Mouse (Mus musculus): ENCODE data around the gene Aff1. TPM values are rescaled to one million over a fixed set of nuclear protein-coding genes. Genes with fewer than 3 reads are reported as not detected.

The Aff1 gene
- total and polyA plus RNA-seq, 3 experiments: 16.6 to 152 (median 51.3) TPM

DNA sequence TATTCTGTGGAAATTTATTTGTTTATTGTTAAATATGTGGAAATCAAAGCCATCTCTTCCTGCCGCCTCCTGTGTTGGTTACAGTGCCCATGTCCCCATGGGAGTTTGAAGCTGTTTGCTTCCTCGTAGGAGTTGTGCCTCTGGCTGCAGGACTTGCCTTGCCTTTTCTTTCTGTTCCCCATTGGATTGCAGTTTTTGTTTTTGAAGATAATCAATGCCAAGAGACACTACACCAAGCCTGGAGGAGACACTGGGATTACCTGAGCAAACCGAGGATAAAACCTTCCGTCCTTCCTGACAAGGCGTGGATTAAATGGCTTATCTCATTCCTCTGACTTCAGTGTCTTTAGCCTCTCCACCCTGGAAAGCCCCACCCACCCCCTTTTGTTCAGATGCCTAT, 107.8 kb downstream of the Aff1 start:
- TF ChIP-seq CTCF (IDR thresholded peaks at IDR 0.05; ENCODE audit: low read depth, low read length) (no peak), GATA1 (IDR thresholded peaks at IDR 0.05; ENCODE audit: borderline replicate concordance, low read length) (no peak), POLR2AphosphoS5 (IDR thresholded peaks at IDR 0.05; ENCODE audit: insufficient replicate concordance, low read depth, low read length) (no peak), GATA2 (IDR thresholded peaks at IDR 0.05; ENCODE audit: borderline replicate concordance, low read depth, low read length) (no peak)
- DNase-seq (ENCODE audit: low spot score) (no peak), ATAC-seq (ENCODE audit: extremely low read depth, insufficient number of reproducible peaks, low FRiP score, poor library complexity, severe bottlenecking) (no peak)
- Histone ChIP-seq H3K36me3 (replicated peaks) (peaks cover 68% of the 10 kb centered on the region), H3K27me3 (ENCODE audit: insufficient read depth, low read length) (no peaks in the 10 kb centered on the region), H3K4me3 (ENCODE audit: low read depth, low read length) (no peak overlapping the region), H3K4me1 (ENCODE audit: insufficient read depth, low read depth, low read length) (peaks cover 9% of the 10 kb centered on the region; the same call in 1 of the 2 replicates), H3K9me3 (replicated peaks) (no peaks in the 10 kb centered on the region)

DNA sequence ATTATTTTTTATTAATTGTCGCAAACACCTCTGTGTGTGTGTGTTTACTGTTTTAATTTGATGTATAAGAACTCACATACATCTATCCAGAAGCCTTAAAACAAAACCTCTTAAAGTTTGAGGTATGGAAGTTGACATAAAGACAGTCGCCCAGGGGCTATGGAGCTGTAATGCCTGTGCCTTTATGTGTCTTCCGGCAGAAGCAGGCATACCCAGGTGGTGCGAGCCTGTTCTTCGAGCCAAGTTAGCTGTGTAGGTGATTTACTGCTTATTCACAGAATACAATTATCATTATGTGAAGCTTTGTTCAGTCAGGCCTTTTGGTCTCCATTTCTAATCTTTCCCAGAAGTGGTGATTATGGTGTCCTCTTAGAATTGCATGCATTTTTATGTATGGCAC, 111.2 kb downstream of the Aff1 start:
- TF ChIP-seq GATA2 (IDR thresholded peaks at IDR 0.05; ENCODE audit: borderline replicate concordance, low read depth, low read length) (no peak), GATA1 (IDR thresholded peaks at IDR 0.05; ENCODE audit: borderline replicate concordance, low read length) (no peak), TAL1 (conservative IDR thresholded peaks at IDR 0.05; ENCODE audit: low read depth, low read length) (no peak), CTCF (IDR thresholded peaks at IDR 0.05; ENCODE audit: low read depth, low read length) (no peak), POLR2AphosphoS5 (IDR thresholded peaks at IDR 0.05; ENCODE audit: insufficient replicate concordance, low read depth, low read length) (no peak)
- no peaks in the 10 kb centered on the region for H3K27me3 ChIP-seq (ENCODE audit: insufficient read depth, low read length)
- H3K4me3 ChIP-seq (ENCODE audit: low read depth, low read length): no peak overlapping the region
- no peak for ATAC-seq (ENCODE audit: extremely low read depth, insufficient number of reproducible peaks, low FRiP score, poor library complexity, severe bottlenecking)
- no peaks in the 10 kb centered on the region for H3K9me3 ChIP-seq (replicated peaks)
- H3K4me1 ChIP-seq (ENCODE audit: insufficient read depth, low read depth, low read length): peaks cover 15% of the 10 kb centered on the region
- peaks cover 66% of the 10 kb centered on the region for H3K36me3 ChIP-seq (replicated peaks)
- no peak for DNase-seq (ENCODE audit: low spot score)

DNA sequence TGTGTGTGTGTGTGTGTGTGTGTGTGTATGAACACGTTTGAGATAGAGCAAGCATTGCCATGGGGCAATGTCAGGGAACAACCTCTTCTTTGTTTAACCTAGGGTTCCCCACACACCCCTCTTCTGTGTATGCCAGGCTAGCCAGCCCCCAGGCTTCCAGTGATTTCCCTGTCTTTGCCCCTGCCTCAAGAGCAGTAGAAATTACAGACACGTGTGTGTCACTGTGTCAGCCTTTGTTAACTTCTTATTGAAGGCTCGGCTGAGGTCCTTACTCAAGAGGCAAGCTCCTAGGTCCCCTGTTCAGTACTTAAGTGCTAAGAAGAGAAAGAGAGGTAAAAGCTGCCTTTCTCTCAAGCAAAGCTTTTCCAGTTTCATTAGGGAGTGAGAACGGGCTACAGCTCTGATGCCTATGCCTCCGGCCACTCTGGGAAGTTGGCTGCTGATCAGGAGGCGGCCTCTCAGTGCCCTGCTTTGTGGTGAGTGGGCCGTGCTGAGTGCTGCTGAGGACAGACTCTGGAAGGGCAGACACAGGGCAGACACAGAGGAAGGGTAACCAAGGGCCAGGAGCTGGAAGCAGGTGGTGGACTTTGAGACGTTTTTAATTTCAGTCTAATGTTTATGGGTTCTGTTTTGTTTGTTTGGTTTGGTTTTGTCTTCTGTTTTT, 111.9 kb downstream of the Aff1 start:
- Histone ChIP-seq H3K36me3 (replicated peaks) (peaks cover 68% of the 10 kb centered on the region), H3K9me3 (replicated peaks) (no peaks in the 10 kb centered on the region), H3K4me1 (ENCODE audit: insufficient read depth, low read depth, low read length) (peaks cover 15% of the 10 kb centered on the region), H3K4me3 (ENCODE audit: low read depth, low read length) (no peak overlapping the region), H3K27me3 (ENCODE audit: insufficient read depth, low read length) (no peaks in the 10 kb centered on the region)
- DNase-seq (ENCODE audit: low spot score) (no peak), ATAC-seq (ENCODE audit: extremely low read depth, insufficient number of reproducible peaks, low FRiP score, poor library complexity, severe bottlenecking) (no peak)
- no peak for TF ChIP-seq POLR2AphosphoS5 (IDR thresholded peaks at IDR 0.05; ENCODE audit: insufficient replicate concordance, low read depth, low read length)
- TF ChIP-seq GATA1 (IDR thresholded peaks at IDR 0.05; ENCODE audit: borderline replicate concordance, low read length): no peak

DNA sequence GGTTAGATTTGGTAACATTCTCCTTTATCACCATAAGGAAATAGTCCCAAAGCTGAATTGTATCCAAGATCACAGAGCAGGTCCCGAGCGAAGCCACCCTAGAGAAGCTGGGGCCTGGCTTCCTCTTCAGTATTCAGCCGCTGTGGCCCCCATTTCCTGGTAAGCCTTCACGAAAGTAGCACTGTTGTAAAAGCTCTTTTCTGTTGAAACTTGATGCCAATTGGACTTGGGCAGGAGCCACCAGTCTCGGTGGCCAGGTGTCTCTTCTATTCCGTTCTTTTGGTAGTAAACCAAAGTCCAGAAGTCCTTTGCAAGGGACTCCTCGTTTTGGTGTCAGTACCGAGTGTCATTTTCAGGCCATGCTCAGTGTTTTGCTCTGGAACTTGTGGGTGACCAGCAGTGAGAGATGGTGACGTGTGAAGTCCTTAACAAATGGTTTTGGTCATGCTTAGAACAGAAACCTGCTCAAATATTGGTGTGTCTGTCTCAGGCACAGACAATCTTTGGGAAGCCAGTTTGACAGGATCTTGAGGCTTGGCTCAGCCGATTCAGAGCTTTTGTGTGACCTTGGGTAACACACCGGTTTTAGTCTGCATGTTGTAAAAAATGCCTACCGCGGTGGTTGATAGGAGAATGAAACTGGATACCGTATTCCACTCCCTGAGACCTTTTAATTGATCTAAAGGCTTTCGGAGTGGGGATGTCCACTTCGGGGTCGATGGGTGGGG, 114.8 kb downstream of the Aff1 start:
- ATAC-seq (ENCODE audit: extremely low read depth, insufficient number of reproducible peaks, low FRiP score, poor library complexity, severe bottlenecking) (no peak), DNase-seq (ENCODE audit: low spot score) (no peak)
- H3K36me3 ChIP-seq (replicated peaks): peaks cover 66% of the 10 kb centered on the region

DNA sequence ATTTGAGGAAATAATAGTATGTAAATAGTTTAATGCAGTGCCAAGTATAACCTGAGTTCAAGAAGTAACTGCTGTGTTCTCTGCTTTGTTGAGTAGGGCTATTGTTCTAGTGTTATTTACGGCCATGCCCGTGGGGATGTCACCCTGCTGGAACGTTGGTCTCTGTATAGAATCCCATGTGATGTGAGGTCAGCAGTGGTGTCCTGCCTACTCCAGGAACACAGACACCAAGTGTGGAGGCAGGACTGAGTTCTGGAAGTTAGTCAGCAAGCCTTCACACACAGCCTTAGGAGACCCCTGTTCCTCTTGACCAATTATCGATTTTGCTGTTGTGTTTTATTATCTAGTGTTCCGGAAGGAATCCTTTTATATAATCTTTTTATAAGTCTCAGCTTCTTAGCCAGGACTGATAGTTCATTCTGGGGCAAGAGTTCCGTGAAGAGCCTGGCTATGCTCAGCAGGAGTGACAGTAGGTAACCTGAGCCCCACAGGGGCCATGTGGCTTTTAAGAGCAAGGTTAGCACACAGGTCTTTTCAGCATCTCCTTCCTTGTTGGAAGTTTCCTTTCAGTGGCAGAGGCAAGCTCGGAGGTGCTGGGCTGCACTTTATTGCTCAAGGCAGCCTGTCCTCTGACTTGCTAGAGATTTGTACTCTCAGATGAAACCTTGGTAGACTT, 115.6 kb downstream of the Aff1 start:
- ATAC-seq (ENCODE audit: extremely low read depth, insufficient number of reproducible peaks, low FRiP score, poor library complexity, severe bottlenecking): no peak
- peaks cover 66% of the 10 kb centered on the region for H3K36me3 ChIP-seq (replicated peaks)

More for the DNA sequence above, 114.8 kb downstream of the Aff1 start:
- H3K4me3 ChIP-seq (ENCODE audit: low read depth, low read length): no peak overlapping the region
- no peaks in the 10 kb centered on the region for H3K27me3 ChIP-seq (ENCODE audit: insufficient read depth, low read length)
- no peaks in the 10 kb centered on the region for H3K9me3 ChIP-seq (replicated peaks)
- TF ChIP-seq GATA1 (IDR thresholded peaks at IDR 0.05; ENCODE audit: borderline replicate concordance, low read length) (no peak), TAL1 (conservative IDR thresholded peaks at IDR 0.05; ENCODE audit: low read depth, low read length) (no peak), POLR2AphosphoS5 (IDR thresholded peaks at IDR 0.05; ENCODE audit: insufficient replicate concordance, low read depth, low read length) (no peak), GATA2 (IDR thresholded peaks at IDR 0.05; ENCODE audit: borderline replicate concordance, low read depth, low read length) (no peak), CTCF (IDR thresholded peaks at IDR 0.05; ENCODE audit: low read depth, low read length) (no peak)
- H3K4me1 ChIP-seq (ENCODE audit: insufficient read depth, low read depth, low read length): peaks cover 15% of the 10 kb centered on the region

DNA sequence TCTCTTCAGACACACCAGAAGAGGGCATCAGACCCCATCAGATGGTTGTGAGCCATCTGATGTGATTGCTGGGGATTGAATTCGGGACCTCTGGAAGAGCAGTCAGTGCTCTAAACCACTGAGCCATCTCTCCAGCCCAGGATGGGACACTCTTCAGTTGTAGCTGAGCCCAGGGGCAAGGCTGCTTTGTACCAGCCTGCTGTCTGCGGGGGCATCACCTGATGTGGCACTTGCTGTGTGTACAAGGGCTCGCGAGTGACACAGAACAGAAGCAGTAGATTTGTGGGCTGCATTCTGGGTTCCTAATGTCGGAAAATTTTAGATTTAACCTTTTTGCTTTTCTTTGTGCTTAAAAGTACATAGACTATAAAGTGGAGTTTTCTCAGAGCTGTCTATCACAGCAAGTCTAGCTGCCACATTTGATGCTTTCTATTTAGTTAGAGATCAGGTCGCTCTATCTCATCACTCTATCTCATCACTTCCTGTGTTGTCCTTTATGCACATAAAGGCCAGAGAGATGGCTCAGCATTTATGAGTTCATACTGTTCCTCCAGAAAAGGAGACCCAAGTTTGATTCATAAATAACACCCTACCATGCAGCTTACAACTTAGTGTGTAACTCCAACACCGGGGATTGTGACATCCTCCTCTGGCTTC, 117.6 kb downstream of the Aff1 start:
- H3K4me1 ChIP-seq (ENCODE audit: insufficient read depth, low read depth, low read length): peaks cover 31% of the 10 kb centered on the region
- no peaks in the 10 kb centered on the region for H3K27me3 ChIP-seq (ENCODE audit: insufficient read depth, low read length)
- H3K9me3 ChIP-seq (replicated peaks): no peaks in the 10 kb centered on the region
- H3K4me3 ChIP-seq (ENCODE audit: low read depth, low read length): no peak overlapping the region
- DNase-seq (ENCODE audit: low spot score) (no peak), ATAC-seq (ENCODE audit: extremely low read depth, insufficient number of reproducible peaks, low FRiP score, poor library complexity, severe bottlenecking) (no peak)
- peaks cover 78% of the 10 kb centered on the region for H3K36me3 ChIP-seq (replicated peaks)
- TF ChIP-seq POLR2AphosphoS5 (IDR thresholded peaks at IDR 0.05; ENCODE audit: insufficient replicate concordance, low read depth, low read length) (no peak), GATA2 (IDR thresholded peaks at IDR 0.05; ENCODE audit: borderline replicate concordance, low read depth, low read length) (no peak), GATA1 (IDR thresholded peaks at IDR 0.05; ENCODE audit: borderline replicate concordance, low read length) (no peak), TAL1 (conservative IDR thresholded peaks at IDR 0.05; ENCODE audit: low read depth, low read length) (no peak), CTCF (IDR thresholded peaks at IDR 0.05; ENCODE audit: low read depth, low read length) (no peak)

More for the DNA sequence above, 115.6 kb downstream of the Aff1 start:
- no peak for DNase-seq (ENCODE audit: low spot score)
- H3K4me1 ChIP-seq (ENCODE audit: insufficient read depth, low read depth, low read length): peaks cover 18% of the 10 kb centered on the region
- H3K27me3 ChIP-seq (ENCODE audit: insufficient read depth, low read length): no peaks in the 10 kb centered on the region
- TF ChIP-seq POLR2AphosphoS5 (IDR thresholded peaks at IDR 0.05; ENCODE audit: insufficient replicate concordance, low read depth, low read length) (no peak), GATA2 (IDR thresholded peaks at IDR 0.05; ENCODE audit: borderline replicate concordance, low read depth, low read length) (no peak), CTCF (IDR thresholded peaks at IDR 0.05; ENCODE audit: low read depth, low read length) (no peak), TAL1 (conservative IDR thresholded peaks at IDR 0.05; ENCODE audit: low read depth, low read length) (no peak), GATA1 (IDR thresholded peaks at IDR 0.05; ENCODE audit: borderline replicate concordance, low read length) (no peak)
- H3K9me3 ChIP-seq (replicated peaks): no peaks in the 10 kb centered on the region
- no peak overlapping the region for H3K4me3 ChIP-seq (ENCODE audit: low read depth, low read length)
